Mouse (Mus musculus) ES-CJ7 (cell line): ENCODE measurements at regions not wholly inside any gene's neighbourhood (a gene's known extent, or its start where the extent isn't known, plus 50 kb on each side); places are given as distances from the start of the nearest gene placed in this dataset.
"Not testable (repeated sequence)": the region's sequence is repeated elsewhere in the genome, so short reads cannot be mapped to it uniquely, and the experiment has no call there.

ENCODE experiments used
- DNase-seq: peaks from one replicate; pipeline ENCODE4 v3.0.0; 2011; ENCODE audit warnings: low read depth, low spot score

DNA sequence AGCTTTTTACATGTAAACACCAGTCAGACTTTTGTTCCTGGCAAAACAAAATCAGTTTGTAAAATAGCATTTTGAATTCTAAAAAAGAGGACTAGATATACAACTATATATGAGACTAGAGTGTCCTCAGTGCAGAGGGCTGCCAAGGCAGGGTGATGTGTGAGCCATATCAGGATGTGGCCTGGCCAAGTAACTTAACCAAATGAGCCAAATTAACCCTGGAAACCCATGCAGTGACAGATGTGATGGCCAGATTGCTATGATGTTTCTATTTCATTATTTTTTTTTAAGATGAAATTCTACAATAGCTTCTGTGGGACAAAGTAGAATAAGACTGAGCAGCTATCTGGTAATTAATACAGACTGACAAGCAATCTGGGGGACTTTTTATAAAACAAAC, 181.8 kb downstream of the Nova1 start:
- no peak for DNase-seq

GRCm38 (mm10) chr12:46635125-46635772, 183.5 kb downstream of the Nova1 start:
- DNase-seq: peak; percentile 54

GRCm38 (mm10) chr12:46634771-46635124, 184.0 kb downstream of the Nova1 start:
- no peak for DNase-seq

GRCm38 (mm10) chr12:46632384-46632783, 186.3 kb downstream of the Nova1 start:
- not testable (repeated sequence) for DNase-seq

GRCm38 (mm10) chr12:46627320-46627719, 191.4 kb downstream of the Nova1 start:
- no peak for DNase-seq

DNA sequence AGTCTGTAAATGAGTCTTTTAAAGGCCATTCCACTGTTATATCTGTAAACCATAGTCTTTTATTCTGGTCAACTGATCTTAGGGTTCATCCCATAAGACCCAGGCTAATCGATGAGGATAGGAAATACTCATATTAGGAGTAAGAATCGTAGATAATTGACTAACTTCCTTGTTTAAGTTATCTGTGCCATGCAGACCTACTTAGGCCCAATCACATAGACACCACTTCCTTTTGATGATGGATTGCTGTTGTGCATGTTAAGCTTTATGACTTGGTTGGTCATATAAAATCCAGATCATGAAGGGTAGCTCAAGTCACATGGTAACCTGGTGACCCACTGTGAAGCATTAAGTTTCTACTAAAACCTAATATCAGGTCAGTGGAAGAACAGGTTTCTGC, 207.3 kb downstream of the Nova1 start:
- DNase-seq: no peak

GRCm38 (mm10) chr12:46609580-46610311, 209.0 kb downstream of the Nova1 start:
- no peak for DNase-seq

DNA sequence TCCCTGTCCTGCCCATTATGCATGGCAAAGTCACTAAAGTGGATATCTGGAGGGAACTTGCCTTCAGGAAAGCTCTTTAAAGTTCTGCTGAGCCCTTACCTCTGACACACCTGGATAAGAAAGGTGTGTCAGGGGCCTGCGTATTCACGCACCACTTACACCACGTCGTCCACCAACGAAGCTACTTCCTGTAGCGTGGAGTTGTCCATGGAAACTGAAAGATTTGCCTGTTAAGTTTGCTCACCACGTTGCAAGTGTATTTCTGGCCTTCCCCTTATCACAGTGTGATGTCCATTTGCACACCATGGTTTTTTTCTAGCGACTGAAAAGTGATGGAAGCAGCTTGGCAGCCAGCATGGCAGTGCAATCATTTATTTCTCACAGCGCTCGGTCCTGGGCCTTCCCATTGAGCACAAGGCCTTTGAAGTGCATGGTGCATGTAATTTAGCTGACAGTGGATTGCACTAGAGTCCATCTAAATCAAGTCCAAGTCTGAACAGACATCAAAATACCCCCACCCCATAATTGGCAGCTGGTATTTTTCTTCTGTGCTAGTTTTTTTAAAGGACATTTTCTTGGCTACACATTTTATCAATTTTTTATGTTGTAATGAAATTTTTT, 210.3 kb downstream of the Nova1 start:
- DNase-seq: no peak

GRCm38 (mm10) chr12:46597200-46597599, 221.5 kb downstream of the Nova1 start:
- DNase-seq: no peak

DNA sequence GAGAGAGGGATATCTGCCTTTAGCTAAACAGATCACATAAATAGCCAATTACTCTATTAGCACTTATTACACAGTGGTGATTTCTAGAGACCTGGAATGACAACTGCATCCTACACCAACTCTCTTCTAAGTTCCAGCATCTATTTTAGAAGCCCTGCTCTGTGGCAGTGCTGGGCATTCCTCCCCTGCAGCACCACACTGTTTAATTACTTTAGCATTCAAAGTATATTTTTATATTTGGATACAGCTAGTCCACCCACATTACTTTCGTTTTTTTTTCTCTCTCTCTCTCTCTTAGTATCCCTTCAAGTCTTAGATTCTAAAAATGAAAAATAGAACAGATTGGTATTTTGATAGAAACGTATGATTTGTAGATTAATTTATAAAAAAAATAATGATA, 250.1 kb downstream of the Nova1 start:
- DNase-seq: no peak

DNA sequence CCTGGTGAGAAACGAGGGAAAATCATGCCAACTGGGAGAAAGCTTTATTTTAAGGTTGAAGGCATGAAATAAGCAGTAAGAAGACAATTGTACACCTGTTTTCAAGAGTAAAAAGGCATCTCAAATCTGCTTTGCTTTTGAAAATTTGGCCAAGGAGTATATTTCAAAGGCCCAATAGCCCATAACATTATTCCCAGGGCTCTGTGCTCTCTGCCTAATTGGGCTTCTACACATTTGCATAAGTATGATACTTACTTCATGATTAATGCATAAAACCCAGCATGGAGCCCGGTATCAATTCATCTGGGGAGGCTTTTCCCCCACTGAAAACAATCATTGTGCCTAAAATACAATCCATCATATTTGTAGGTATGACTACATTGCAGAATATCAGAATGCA, 252.4 kb downstream of the Nova1 start:
- no peak for DNase-seq

DNA sequence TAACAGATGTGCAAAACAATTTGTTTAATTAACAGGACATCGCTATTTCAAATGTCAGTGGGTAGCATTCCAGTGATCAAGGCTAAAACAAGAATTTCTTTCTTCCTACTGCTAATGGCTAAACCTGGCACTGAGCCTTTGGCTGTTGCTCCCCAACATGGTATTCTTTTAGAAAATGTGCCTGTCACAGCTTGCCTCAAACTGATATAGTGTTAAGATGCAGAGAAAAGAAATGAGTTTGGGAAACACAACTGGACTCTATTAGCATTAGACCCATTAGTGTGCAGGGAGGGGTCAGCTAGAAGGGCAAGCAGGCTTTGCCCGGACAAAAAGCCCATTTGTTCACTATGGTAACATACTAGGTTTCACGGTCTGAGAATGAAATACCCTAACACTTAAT, 297.8 kb downstream of the Nova1 start:
- DNase-seq: no peak

- no peak for DNase-seq
These were observed 310.9 kb downstream of the Nova1 start for GRCm38 (mm10) chr12:46507829-46508228.

DNA sequence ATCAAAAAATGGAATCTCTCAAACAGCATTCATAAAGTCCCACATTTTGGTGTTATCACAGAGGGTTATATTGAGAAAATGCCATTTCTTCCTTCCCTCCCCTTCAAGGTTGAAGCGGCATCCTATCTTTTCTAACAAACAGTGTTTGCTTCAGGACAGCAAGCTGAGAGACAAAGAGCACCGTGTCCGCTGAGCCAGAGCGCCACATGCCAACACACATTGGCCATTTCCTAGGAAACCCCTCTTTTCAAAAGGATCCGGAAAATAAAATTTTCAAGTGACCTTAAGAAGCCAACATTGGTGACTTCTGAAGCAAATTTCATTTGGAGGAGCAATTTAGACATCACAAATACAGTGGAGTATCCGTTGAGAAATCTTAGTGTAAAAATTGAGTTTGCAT, 326.3 kb downstream of the Nova1 start:
- no peak for DNase-seq

GRCm38 (mm10) chr12:46450888-46451287, 367.8 kb downstream of the Nova1 start:
- DNase-seq: no peak

DNA sequence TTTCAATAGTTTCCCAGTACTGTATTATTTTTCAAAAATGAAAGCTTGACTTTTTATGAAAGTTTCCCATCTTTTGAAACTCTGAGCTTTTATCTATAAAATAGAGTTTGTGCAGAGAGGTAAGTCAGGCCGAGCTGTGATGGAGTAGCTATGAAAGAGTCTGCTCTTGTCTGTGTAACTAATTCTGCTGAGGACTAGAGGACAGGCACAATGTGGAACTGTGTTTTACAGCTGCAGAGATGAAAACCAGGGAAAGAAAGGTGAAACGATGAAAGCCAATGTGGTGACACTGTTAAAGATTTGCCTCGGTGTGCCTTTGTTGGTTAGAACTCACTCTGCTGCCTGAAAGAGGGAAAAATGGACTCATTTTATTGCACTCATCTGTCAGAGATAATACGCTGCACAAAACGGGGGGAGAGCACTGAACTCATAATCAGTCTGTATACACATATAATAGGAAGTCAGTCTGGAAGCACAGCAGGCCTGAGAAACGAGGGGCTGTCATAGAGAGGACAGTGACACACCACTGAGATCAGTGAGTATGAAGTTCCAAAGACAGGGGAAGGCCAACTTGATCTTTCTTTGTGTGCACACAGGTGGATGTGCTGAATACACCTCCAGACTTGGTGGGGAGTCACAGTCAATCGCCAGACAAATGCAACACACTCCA, 373.9 kb downstream of the Nova1 start:
- no peak for DNase-seq

DNA sequence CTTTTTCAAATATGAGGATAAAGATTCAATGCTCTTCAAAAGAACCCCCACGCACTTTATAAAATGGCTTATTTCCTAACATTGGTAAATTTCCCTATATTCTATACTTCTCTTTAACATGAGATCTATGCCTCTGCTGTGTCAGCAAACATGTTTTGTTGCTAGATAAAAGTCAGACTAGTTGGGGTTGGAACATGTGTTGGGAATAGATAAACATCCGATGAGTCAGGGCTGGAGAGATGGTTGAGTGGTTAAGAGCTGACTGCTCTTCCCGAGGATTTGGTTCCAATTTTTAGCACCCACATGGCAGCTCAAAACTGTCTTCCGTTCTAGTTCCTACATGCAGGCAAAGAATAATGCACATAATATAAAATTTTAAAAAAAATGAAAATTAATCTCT, 399.1 kb downstream of the Nova1 start:
- DNase-seq: no peak

- no peak for DNase-seq
These were observed 399.7 kb downstream of the Nova1 start for GRCm38 (mm10) chr12:46418990-46419389.

DNA sequence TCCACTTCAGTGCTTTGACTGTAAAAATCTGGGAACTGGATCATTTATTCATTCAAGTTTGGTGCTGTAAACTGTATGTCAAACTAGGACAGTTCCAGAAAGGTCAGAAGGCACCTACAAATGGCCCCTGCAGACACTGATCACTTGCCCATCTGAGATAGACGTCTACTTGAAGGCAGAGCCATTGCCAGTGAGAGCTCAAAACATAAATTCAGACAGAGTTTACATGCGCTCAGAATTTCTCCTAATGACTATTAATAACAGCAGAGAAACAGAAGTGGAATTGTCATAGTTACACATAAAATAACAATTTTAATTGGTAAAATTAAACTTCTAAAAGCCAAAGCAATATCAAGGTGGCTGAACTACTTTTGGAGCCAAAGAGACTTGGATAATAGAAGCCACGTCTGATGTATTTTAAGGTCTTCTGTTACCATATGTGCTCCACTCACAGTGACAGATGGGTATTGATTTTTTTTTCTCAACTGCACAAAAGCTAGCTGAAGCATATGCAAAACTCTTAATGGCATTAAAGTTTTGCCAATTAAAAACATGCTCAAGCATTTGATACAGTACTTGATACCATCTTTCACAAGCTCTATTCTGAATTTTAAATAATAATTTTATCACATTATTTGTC, 401.8 kb downstream of the Nova1 start:
- DNase-seq: no peak

GRCm38 (mm10) chr12:46416250-46416649, 402.5 kb downstream of the Nova1 start:
- DNase-seq: no peak

DNA sequence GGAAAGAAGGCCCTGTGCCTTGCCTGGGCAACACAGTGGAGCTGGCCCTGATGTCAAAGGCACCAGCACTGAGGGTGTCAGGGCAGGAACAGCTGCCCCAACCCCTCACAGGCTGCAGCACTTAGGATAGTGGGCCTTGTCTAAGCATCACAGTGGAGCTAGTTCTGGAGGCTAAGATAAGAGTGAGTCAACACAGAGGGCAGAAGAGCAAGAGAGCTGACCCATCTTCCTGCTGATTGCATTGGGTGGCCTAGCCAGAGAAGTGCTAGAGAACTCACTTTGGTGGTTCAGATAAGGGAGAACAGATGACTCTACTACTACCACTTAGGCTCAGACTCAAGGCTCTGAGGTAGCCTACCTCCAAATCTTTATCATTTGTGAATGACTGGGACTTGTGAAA, 413.1 kb downstream of the Nova1 start:
- no peak for DNase-seq

GRCm38 (mm10) chr12:46399653-46399975, 419.1 kb downstream of the Nova1 start:
- peak; percentile 2 for DNase-seq
